Mouse (Mus musculus): Measurements from ENCODE around the gene Thoc5. TPM values are rescaled to one million over a fixed set of nuclear protein-coding genes. Genes with fewer than 3 reads are reported as not detected.

Thoc5 gene
- polyA plus RNA-seq (2021; fragmentation: Nextera tagmentation) = 26.0 and 28.9 TPM in 2 replicates
- long read RNA-seq, experiment 1, transcript Thoc5-201 (20 exons, 2,235 nt) = major isoform, 92 of 234 reads
- long read RNA-seq, experiment 1, partial matches to known transcripts = 118 of 234 reads
- long read RNA-seq, experiment 1, other reads (novel, unspliced or antisense) = 24 of 234 reads
- long read RNA-seq, experiment 2, partial matches to known transcripts = 11 of 30 reads
- long read RNA-seq, experiment 2, other reads (novel, unspliced or antisense) = 15 of 30 reads

GRCm38 (mm10) chr11:4894848-4895816, at the start of gene Thoc5:
Gene Thoc5, plus strand, starts transcription at chr11:4895320.

GRCm38 (mm10) chr11:4849258-4849943, 45.7 kb upstream of the Thoc5 start, which contains the start of gene Nf2:
Gene Nf2, minus strand, starts transcription at chr11:4849536.

GRCm38 (mm10) chr11:4873755-4874475, 21.2 kb upstream of the Thoc5 start, which contains the start of gene Nipsnap1:
Gene Nipsnap1, plus strand, starts transcription at chr11:4873951.

GRCm38 (mm10) chr11:4947813-4948174, 52.7 kb downstream of the Thoc5 start, which contains the start of gene Nefh:
Gene Nefh, minus strand, starts transcription at chr11:4948064.

Other genes with a start within 250 kb of the Thoc5 start
- gene Uqcr10, start 191.0 kb upstream of the Thoc5 start, polyA plus RNA-seq (2021; fragmentation: Nextera tagmentation) = 1,504 and 1,601 TPM in 2 replicates
- gene Zmat5, start 190.6 kb upstream of the Thoc5 start, polyA plus RNA-seq (2021; fragmentation: Nextera tagmentation) = 70.5 and 71.0 TPM in 2 replicates
- 5.8 and 8.6 TPM in 2 replicates for gene Cabp7, start 148.5 kb upstream of the Thoc5 start, polyA plus RNA-seq (2021; fragmentation: Nextera tagmentation)
- 13.8 and 16.3 TPM in 2 replicates for gene Nf2, start 45.8 kb upstream of the Thoc5 start, polyA plus RNA-seq (2021; fragmentation: Nextera tagmentation)
- gene Nipsnap1, start 21.4 kb upstream of the Thoc5 start, polyA plus RNA-seq (2021; fragmentation: Nextera tagmentation) = 75.9 and 133 TPM in 2 replicates
- 9.4 and 24.1 TPM in 2 replicates for gene Nefh, start 52.7 kb downstream of the Thoc5 start, polyA plus RNA-seq (2021; fragmentation: Nextera tagmentation)
- 86.1 and 111 TPM in 2 replicates for gene Ap1b1, start 91.5 kb downstream of the Thoc5 start, polyA plus RNA-seq (2021; fragmentation: Nextera tagmentation)
- 98.1 and 130 TPM in 2 replicates for gene Rasl10a, start 162.8 kb downstream of the Thoc5 start, polyA plus RNA-seq (2021; fragmentation: Nextera tagmentation)
- gene Gas2l1, start 170.0 kb downstream of the Thoc5 start, polyA plus RNA-seq (2021; fragmentation: Nextera tagmentation) = 15.2 and 64.9 TPM in 2 replicates
- 22.9 and 26.2 TPM in 2 replicates for gene Rhbdd3, start 203.6 kb downstream of the Thoc5 start, polyA plus RNA-seq (2021; fragmentation: Nextera tagmentation)
- 111 and 123 TPM in 2 replicates for gene Ewsr1, start 203.9 kb downstream of the Thoc5 start, polyA plus RNA-seq (2021; fragmentation: Nextera tagmentation)

Data from left cerebral cortex, adult 6 months (tissue).